Comparison of ENCODE assay signal across 10 mouse cellular contexts in the genomic region with DNA sequence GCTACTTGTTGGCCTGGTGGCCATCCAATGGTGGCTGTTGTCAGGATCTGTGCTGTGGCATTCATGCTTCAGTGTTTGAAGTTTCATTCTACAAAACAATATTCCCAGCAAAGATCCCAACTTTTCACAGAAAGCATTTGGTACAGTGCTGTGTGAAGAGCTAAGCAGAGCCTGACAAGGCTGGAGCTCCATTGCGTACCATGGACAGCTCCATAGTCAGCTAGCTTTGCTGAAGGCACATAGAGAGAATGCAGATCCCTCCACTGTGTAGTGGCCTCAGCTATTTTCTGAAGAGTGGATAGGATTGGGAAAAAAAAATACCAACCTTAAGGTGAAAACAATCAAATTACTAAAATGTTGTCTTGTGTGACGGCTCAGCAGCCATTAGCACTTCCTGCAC. TPM values are rescaled to one million over a fixed set of nuclear protein-coding genes. Genes with fewer than 3 reads are reported as not detected.
A peak's percentile ranks its signal among the peaks of the same experiment; 100 is the strongest.
DNase-seq lines count a peak whose midpoint lies in the region; ATAC-seq lines count a peak whose summit lies in the region.
"Had no signal": no experiment of that assay in that cellular context is flagged by ENCODE, and none has a peak within 500 bp of the region (broad histone marks: within the 10 kb centered on the region; RNA-seq: fewer than 3 reads in every experiment).

No protein-coding gene starts in this region.

- no peaks in the 10 kb centered on the region for H3K9me3 ChIP-seq in neural tube, embryonic 15.5 days (replicated peaks)
- H3K9me3 ChIP-seq: hindbrain, embryonic 13.5 days had no signal

- 74% methylated on average over 2 of the region's 2 CpGs for WGBS in neural tube, embryonic 15.5 days

- intact Hi-C loops in heart, postnatal 25 days (cut with DNase I), result no loop called here
- intact Hi-C loops in left cerebral cortex, postnatal 25 days (cut with DNase I), result no loop called here
- intact Hi-C loops in left cerebral cortex, postnatal 36 days (cut with DNase I), result no loop called here

- H3K4me3 ChIP-seq in neural tube, embryonic 15.5 days (replicated peaks), result no peak overlapping the region
- H3K4me3 ChIP-seq: hindbrain, embryonic 13.5 days had no signal

- no peak overlapping the region for H3K4me2 ChIP-seq in neural tube, embryonic 15.5 days
- H3K4me2 ChIP-seq: hindbrain, embryonic 13.5 days had no signal

- H3K36me3 ChIP-seq in neural tube, embryonic 15.5 days, result no peaks in the 10 kb centered on the region
- no peaks in the 10 kb centered on the region for H3K36me3 ChIP-seq in splenic B cell, adult 2 months (ENCODE audit: control insufficient read depth, insufficient read depth, low read length, poor library complexity, severe bottlenecking)
- H3K36me3 ChIP-seq: hindbrain, embryonic 13.5 days had no signal

- H3K27ac ChIP-seq in neural tube, embryonic 15.5 days (replicated peaks), result no peak overlapping the region
- H3K27ac ChIP-seq: hindbrain, embryonic 13.5 days had no signal

- no peaks in the 10 kb centered on the region for H3K27me3 ChIP-seq in neural tube, embryonic 15.5 days (replicated peaks)
- H3K27me3 ChIP-seq in splenic B cell, adult 2 months (ENCODE audit: control insufficient read depth, insufficient read depth, low read length, poor library complexity, severe bottlenecking), result no peaks in the 10 kb centered on the region
- H3K27me3 ChIP-seq: hindbrain, embryonic 13.5 days had no signal

- ATAC-seq in neural tube, embryonic 15.5 days (ENCODE audit: low FRiP score), result no peak

- H3K9ac ChIP-seq in neural tube, embryonic 15.5 days (replicated peaks), result no peak overlapping the region
- H3K9ac ChIP-seq: hindbrain, embryonic 13.5 days had no signal

- H3K4me1 ChIP-seq in neural tube, embryonic 15.5 days, result no peaks in the 10 kb centered on the region
- H3K4me1 ChIP-seq: hindbrain, embryonic 13.5 days had no signal

- DNase-seq in heart, adult 11 months, result peak; percentile 21
- no peak for DNase-seq in heart, postnatal 25 days (ENCODE audit: low spot score)
- peak; percentile 18 for DNase-seq in neural tube, embryonic 10.5 days (ENCODE audit: extremely low spot score, low spot score)
- peak; percentile 61 for DNase-seq in embryo, embryonic 11.5 days (ENCODE audit: low read depth, low spot score)
- DNase-seq in splenic B cell, adult 2 months (ENCODE audit: low read depth, low spot score), result peak; percentile 3
- DNase-seq in left cerebral cortex, postnatal 25 days (ENCODE audit: low spot score in 2 of 2), result no peak
- DNase-seq in left cerebral cortex, postnatal 36 days (ENCODE audit: low spot score in 2 of 2), result no peak
- DNase-seq: thymus, adult 18-20 months had no signal

RNA-seq across cellular contexts. Expression of a gene that starts 50.5 kb away (rescaled TPM):
- 10 to 100 TPM; 11.2 to 11.3 TPM for total RNA-seq in heart, postnatal 25 days (2021)
- polyA plus RNA-seq in neural tube, embryonic 15.5 days (2015; fragmentation: Nextera tagmentation; extraction: Ambion mirVana), result 19.4 and 21.9 TPM in 2 replicates
- total RNA-seq in left cerebral cortex, postnatal 25 days (2021), result 10 to 100 TPM; 29.4 to 31.2 TPM
- 10 to 100 TPM; 31.3 to 32.5 TPM for total RNA-seq in left cerebral cortex, postnatal 36 days (2021)

Comparison
In these comparisons a context has a peak if more than half of its experiments do, and no peak if none do; other contexts are left out.
1. DNase-seq: peak in heart, adult 11 months (single experiment), neural tube, embryonic 10.5 days (single experiment), embryo, embryonic 11.5 days (single experiment) and splenic B cell, adult 2 months (single experiment); none in heart, postnatal 25 days (single experiment), left cerebral cortex, postnatal 25 days (0 of 2) and left cerebral cortex, postnatal 36 days (0 of 2).